Mouse (Mus musculus) heart, embryonic 15.5 days (tissue): ENCODE results near the gene Anxa6. TPM values are rescaled to one million over a fixed set of nuclear protein-coding genes. Genes with fewer than 3 reads are reported as not detected.

Source experiments
- ATAC-seq: fragments of 200-750 bp; cut with Nextera tagmentation; replicated peaks from 2 replicates; pipeline ENCODE4 v1.8.0; 2017; ENCODE audit warnings: low read depth, moderate TSS enrichment; ENCODE audit not compliant: insufficient number of reproducible peaks, insufficient read depth, low FRiP score
- H3K27ac ChIP-seq: fragments of 300-500 bp; sonication (generic); 2 replicates; pipeline ENCODE4 v1.5.1; 2015; ENCODE audit warnings: mild to moderate bottlenecking, inconsistent platforms
- H3K27me3 ChIP-seq: fragments of 300-500 bp; sonication (generic); 2 replicates; pipeline ENCODE4 v1.6.1; 2015; ENCODE audit warnings: inconsistent platforms
- H3K36me3 ChIP-seq: fragments of 300-500 bp; sonication (generic); 2 replicates; pipeline ENCODE4 v1.6.1; 2015; ENCODE audit warnings: mild to moderate bottlenecking, inconsistent platforms
- H3K4me1 ChIP-seq: fragments of 300-500 bp; sonication (generic); replicated peaks from 2 replicates; pipeline ENCODE4 v1.6.1; 2015; ENCODE audit warnings: inconsistent platforms
- H3K4me2 ChIP-seq: fragments of 300-500 bp; sonication (generic); 2 replicates; pipeline ENCODE4 v1.6.1; 2015; ENCODE audit warnings: inconsistent platforms, mild to moderate bottlenecking, moderate library complexity
- H3K4me3 ChIP-seq: fragments of 300-500 bp; sonication (generic); 2 replicates; pipeline ENCODE4 v1.5.1; 2015; ENCODE audit warnings: mild to moderate bottlenecking, inconsistent platforms
- H3K9ac ChIP-seq: fragments of 300-500 bp; sonication (generic); 2 replicates; pipeline ENCODE4 v1.6.1; 2015; ENCODE audit warnings: mild to moderate bottlenecking, inconsistent platforms
- H3K9me3 ChIP-seq: fragments of 300-500 bp; sonication (generic); replicated peaks from 2 replicates; pipeline ENCODE4 v1.6.1; 2016; ENCODE audit warnings: inconsistent platforms
- whole genome bisulfite sequencing: fragments of 180-500 bp; shearing (Covaris S2); methylation state at CpG from one replicate; pipeline ENCODE4 v1.1.7; 2015; ENCODE audit warnings: mixed read lengths; 5-methylcytosine and 5-hydroxymethylcytosine counted together
- polyA plus RNA-seq: library from polyadenylated mRNA; unstranded; fragments of >200 nt; fragmentation: Nextera tagmentation; extraction: Ambion mirVana; gene quantifications from 2 replicates; pipeline ENCODE4 v1.2.1, GENCODE M21; 2015

Gene Anxa6
- polyA plus RNA-seq, 1 experiment from 2014 or later, result 315 TPM

- H3K9ac ChIP-seq, result no peak overlapping the region
- ATAC-seq, result peak; percentile 54
- peaks cover 22% of the 10 kb centered on the region for H3K4me1 ChIP-seq
- H3K27ac ChIP-seq, result peak overlapping the region; percentile 66
- peaks cover 77% of the 10 kb centered on the region for H3K36me3 ChIP-seq
- no peaks in the 10 kb centered on the region for H3K27me3 ChIP-seq
- H3K4me2 ChIP-seq, result no peak overlapping the region
- peaks cover 5% of the 10 kb centered on the region; the same call in 1 of the 2 replicates for H3K9me3 ChIP-seq
- 7% methylated on average over 12 of the region's 12 CpGs for WGBS
- no peak overlapping the region for H3K4me3 ChIP-seq
Observed at GRCm38 (mm10) chr11:54998284-54998683, 35.0 kb downstream of the Anxa6 start.

- peaks cover 5% of the 10 kb centered on the region; the same call in 1 of the 2 replicates for H3K9me3 ChIP-seq
- no peak overlapping the region for H3K4me2 ChIP-seq
- H3K27me3 ChIP-seq, result no peaks in the 10 kb centered on the region
- peaks cover 22% of the 10 kb centered on the region for H3K4me1 ChIP-seq
- no peak overlapping the region for H3K4me3 ChIP-seq
- ATAC-seq, result no peak
- H3K9ac ChIP-seq, result no peak overlapping the region
- peaks cover 79% of the 10 kb centered on the region for H3K36me3 ChIP-seq
- peak overlapping the region; percentile 47 for H3K27ac ChIP-seq
- 53% methylated on average over 7 of the region's 7 CpGs for WGBS
Observed at GRCm38 (mm10) chr11:54996176-54996575, 37.1 kb downstream of the Anxa6 start.

GRCm38 (mm10) chr11:54989920-54990319, 43.3 kb downstream of the Anxa6 start:
- no peaks in the 10 kb centered on the region for H3K27me3 ChIP-seq
- H3K4me3 ChIP-seq, result no peak overlapping the region
- H3K27ac ChIP-seq, result no peak overlapping the region
- no peak overlapping the region for H3K4me2 ChIP-seq
- no peak for ATAC-seq
- H3K36me3 ChIP-seq, result peaks cover 90% of the 10 kb centered on the region
- 0 out of 2 replicates have a peak, but pooled peaks cover 4% of the 10 kb centered on the region for H3K4me1 ChIP-seq
- H3K9ac ChIP-seq, result no peak overlapping the region
- no peaks in the 10 kb centered on the region for H3K9me3 ChIP-seq

- H3K27ac ChIP-seq, result no peak overlapping the region
- no peaks in the 10 kb centered on the region for H3K27me3 ChIP-seq
- H3K4me3 ChIP-seq, result no peak overlapping the region
- no peak for ATAC-seq
- no peak overlapping the region for H3K9ac ChIP-seq
- peaks cover 87% of the 10 kb centered on the region for H3K36me3 ChIP-seq
- H3K4me2 ChIP-seq, result no peak overlapping the region
- H3K4me1 ChIP-seq, result 0 out of 2 replicates have a peak, but pooled peaks cover 4% of the 10 kb centered on the region
- 82% methylated on average over 8 of the region's 8 CpGs for WGBS
- H3K9me3 ChIP-seq, result no peaks in the 10 kb centered on the region
Observed at GRCm38 (mm10) chr11:54988754-54989349, 44.4 kb downstream of the Anxa6 start.

- peaks cover 85% of the 10 kb centered on the region for H3K36me3 ChIP-seq
Observed at GRCm38 (mm10) chr11:54987974-54988373, 45.3 kb downstream of the Anxa6 start.

GRCm38 (mm10) chr11:54985086-54985485, 48.2 kb downstream of the Anxa6 start:
- H3K36me3 ChIP-seq, result peaks cover 84% of the 10 kb centered on the region
- WGBS, result 72% methylated on average over 3 of the region's 3 CpGs
- no peak overlapping the region for H3K9ac ChIP-seq

More at GRCm38 (mm10) chr11:54987974-54988373, 45.3 kb downstream of the Anxa6 start:
- no peak overlapping the region for H3K27ac ChIP-seq
- no peak overlapping the region for H3K9ac ChIP-seq
- H3K9me3 ChIP-seq, result no peaks in the 10 kb centered on the region
- H3K4me2 ChIP-seq, result no peak overlapping the region
- 0 out of 2 replicates have a peak, but pooled peaks cover 4% of the 10 kb centered on the region for H3K4me1 ChIP-seq
- WGBS, result 93% methylated on average over 1 of the region's 1 CpGs
- no peak overlapping the region for H3K4me3 ChIP-seq
- H3K27me3 ChIP-seq, result no peaks in the 10 kb centered on the region
- no peak for ATAC-seq

GRCm38 (mm10) chr11:54984581-54984980, 48.7 kb downstream of the Anxa6 start:
- ATAC-seq, result no peak
- H3K4me1 ChIP-seq, result 0 out of 2 replicates have a peak, but pooled peaks cover 4% of the 10 kb centered on the region
- H3K36me3 ChIP-seq, result peaks cover 84% of the 10 kb centered on the region
- no peaks in the 10 kb centered on the region for H3K27me3 ChIP-seq
- no peak overlapping the region for H3K27ac ChIP-seq
- no peak overlapping the region for H3K9ac ChIP-seq
- 62% methylated on average over 4 of the region's 4 CpGs for WGBS
- no peak overlapping the region for H3K4me2 ChIP-seq
- H3K4me3 ChIP-seq, result no peak overlapping the region
- no peaks in the 10 kb centered on the region for H3K9me3 ChIP-seq

More at GRCm38 (mm10) chr11:54985086-54985485, 48.2 kb downstream of the Anxa6 start:
- Histone ChIP-seq H3K4me1 (0 out of 2 replicates have a peak, but pooled peaks cover 4% of the 10 kb centered on the region), H3K27me3 (no peaks in the 10 kb centered on the region), H3K4me2 (no peak overlapping the region), H3K4me3 (no peak overlapping the region), H3K27ac (no peak overlapping the region), H3K9me3 (no peaks in the 10 kb centered on the region)
- no peak for ATAC-seq

GRCm38 (mm10) chr11:54984085-54984484, 49.2 kb downstream of the Anxa6 start:
- H3K27me3 ChIP-seq, result no peaks in the 10 kb centered on the region
- 2% methylated on average over 6 of the region's 6 CpGs for WGBS
- no peak overlapping the region for H3K4me2 ChIP-seq
- ATAC-seq, result no peak
- H3K4me3 ChIP-seq, result no peak overlapping the region
- 0 out of 2 replicates have a peak, but pooled peaks cover 6% of the 10 kb centered on the region for H3K4me1 ChIP-seq
- no peaks in the 10 kb centered on the region for H3K9me3 ChIP-seq
- no peak overlapping the region for H3K9ac ChIP-seq
- H3K36me3 ChIP-seq, result peaks cover 86% of the 10 kb centered on the region
- H3K27ac ChIP-seq, result no peak overlapping the region

GRCm38 (mm10) chr11:54982520-54982919, 50.7 kb downstream of the Anxa6 start:
- WGBS, result 93% methylated on average over 6 of the region's 6 CpGs
- no peaks in the 10 kb centered on the region for H3K27me3 ChIP-seq
- H3K4me2 ChIP-seq, result no peak overlapping the region
- no peak overlapping the region for H3K9ac ChIP-seq
- H3K4me3 ChIP-seq, result no peak overlapping the region
- no peaks in the 10 kb centered on the region for H3K9me3 ChIP-seq
- peaks cover 85% of the 10 kb centered on the region for H3K36me3 ChIP-seq
- ATAC-seq, result no peak
- 0 out of 2 replicates have a peak, but pooled peaks cover 10% of the 10 kb centered on the region for H3K4me1 ChIP-seq
- no peak overlapping the region for H3K27ac ChIP-seq

GRCm38 (mm10) chr11:54981630-54982029, 51.6 kb downstream of the Anxa6 start:
- Histone ChIP-seq H3K4me1 (0 out of 2 replicates have a peak, but pooled peaks cover 10% of the 10 kb centered on the region), H3K4me3 (no peak overlapping the region), H3K27me3 (no peaks in the 10 kb centered on the region), H3K36me3 (peaks cover 78% of the 10 kb centered on the region), H3K9me3 (no peaks in the 10 kb centered on the region), H3K27ac (no peak overlapping the region), H3K4me2 (no peak overlapping the region), H3K9ac (no peak overlapping the region)
- ATAC-seq, result no peak
- WGBS, result 95% methylated on average over 4 of the region's 4 CpGs

- 45% methylated on average over 6 of the region's 6 CpGs for WGBS
- H3K36me3 ChIP-seq, result peaks cover 46% of the 10 kb centered on the region
- no peak overlapping the region for H3K9ac ChIP-seq
- no peak for ATAC-seq
- H3K27ac ChIP-seq, result 0 out of 2 replicates have a peak overlapping the region, but pooled peaks have one; percentile 26
- H3K27me3 ChIP-seq, result no peaks in the 10 kb centered on the region
- peaks cover 28% of the 10 kb centered on the region for H3K4me1 ChIP-seq
- no peak overlapping the region for H3K4me3 ChIP-seq
- H3K9me3 ChIP-seq, result no peaks in the 10 kb centered on the region
- H3K4me2 ChIP-seq, result no peak overlapping the region
Observed at GRCm38 (mm10) chr11:54977385-54977937, 55.8 kb downstream of the Anxa6 start.
